Mouse (Mus musculus) spleen, adult 2 months (tissue): Measurements from ENCODE around the gene Thsd7a. TPM values are rescaled to one million over a fixed set of nuclear protein-coding genes. Genes with fewer than 3 reads are reported as not detected.

Experiments
- DNase-seq, 2 experiments: peaks; one replicate each; pipeline versions ENCODE4 v3.0.0 to v3.0.0-alpha.2; 2012 to 2021; ENCODE audit warnings: low spot score in 2 of 2, low read depth in 1 of 2
- H3K27ac ChIP-seq: fragments of 200-500 bp; 2 replicates; pipeline ENCODE4 v1.5.1; 2012; ENCODE audit warnings: low read length, inconsistent platforms; ENCODE audit not compliant: insufficient read depth
- H3K27me3 ChIP-seq: fragments of 200-500 bp; 2 replicates; pipeline ENCODE4 v1.6.1; 2012; ENCODE audit warnings: mild to moderate bottlenecking, moderate library complexity, low read length, inconsistent platforms; ENCODE audit not compliant: control insufficient read depth, insufficient read depth
- H3K36me3 ChIP-seq: fragments of 200-500 bp; 2 replicates; pipeline ENCODE4 v1.6.1; 2012; ENCODE audit warnings: mild to moderate bottlenecking, low read length, inconsistent platforms; ENCODE audit not compliant: control insufficient read depth, insufficient read depth
- H3K4me1 ChIP-seq: fragments of 200-500 bp; 2 replicates; pipeline ENCODE4 v1.6.1; 2011; ENCODE audit warnings: inconsistent platforms; ENCODE audit not compliant: control insufficient read depth, insufficient read depth, insufficient read length
- H3K4me3 ChIP-seq: fragments of 200-500 bp; 2 replicates; pipeline ENCODE4 v1.5.1; 2011; ENCODE audit warnings: mild to moderate bottlenecking, inconsistent platforms; ENCODE audit not compliant: insufficient read depth, insufficient read length; ENCODE audit errors: extremely low read depth
- CTCF ChIP-seq: fragments of 200-500 bp; IDR thresholded peaks from 2 replicates; pipeline ENCODE4 v1.5.1; 2011; ENCODE audit warnings: mild to moderate bottlenecking, inconsistent platforms; ENCODE audit not compliant: insufficient read depth, insufficient read length, insufficient replicate concordance; ENCODE audit errors: extremely low read depth
- POLR2A ChIP-seq: fragments of 200-500 bp; IDR thresholded peaks from 2 replicates; pipeline ENCODE4 v1.6.1; 2011; ENCODE audit warnings: low read depth, low read length, inconsistent platforms
- WGBS: fragments of 180-500 bp; shearing (Covaris S2); methylation state at CpG from one replicate; pipeline ENCODE4 v1.1.7; 2018; 5-methylcytosine and 5-hydroxymethylcytosine counted together
- polyA plus RNA-seq: library from polyadenylated mRNA; depleted of rRNA; stranded (reverse); fragments of >200 nt; gene quantifications from 2 replicates; pipeline ENCODE4 v1.2.3, GENCODE M21; 2012

Thsd7a gene
- polyA plus RNA-seq, 1 experiment, result 0.79 TPM

- TF ChIP-seq POLR2A (no peak), CTCF (no peak)
- no peak for DNase-seq
- no peaks in the 10 kb centered on the region for H3K4me1 ChIP-seq
- H3K27ac ChIP-seq, result no peak overlapping the region
- no peaks in the 10 kb centered on the region for H3K27me3 ChIP-seq
- H3K4me3 ChIP-seq, result no peak overlapping the region
- H3K36me3 ChIP-seq, result no peaks in the 10 kb centered on the region
- 12% methylated on average over 2 of the region's 2 CpGs for WGBS
Measured at GRCm38 (mm10) chr6:12358737-12359136, 390.5 kb downstream of the Thsd7a start.

GRCm38 (mm10) chr6:12353573-12353972, 395.6 kb downstream of the Thsd7a start:
- DNase-seq, result no peak
- 47% methylated on average over 2 of the region's 2 CpGs for WGBS
- H3K36me3 ChIP-seq, result no peaks in the 10 kb centered on the region

GRCm38 (mm10) chr6:12352165-12352719, 397.0 kb downstream of the Thsd7a start:
- Histone ChIP-seq H3K27me3 (no peaks in the 10 kb centered on the region), H3K36me3 (no peaks in the 10 kb centered on the region), H3K27ac (no peak overlapping the region), H3K4me3 (no peak overlapping the region), H3K4me1 (no peaks in the 10 kb centered on the region)
- TF ChIP-seq CTCF (no peak), POLR2A (no peak)
- 86% methylated on average over 9 of the region's 9 CpGs for whole genome bisulfite sequencing
- no peak for DNase-seq

More at GRCm38 (mm10) chr6:12353573-12353972, 395.6 kb downstream of the Thsd7a start:
- Histone ChIP-seq H3K4me1 (no peaks in the 10 kb centered on the region), H3K4me3 (no peak overlapping the region), H3K27ac (no peak overlapping the region), H3K27me3 (no peaks in the 10 kb centered on the region)
- TF ChIP-seq CTCF (no peak), POLR2A (no peak)

GRCm38 (mm10) chr6:12350753-12351152, 398.5 kb downstream of the Thsd7a start:
- H3K4me1 ChIP-seq, result no peaks in the 10 kb centered on the region
- H3K27ac ChIP-seq, result no peak overlapping the region
- TF ChIP-seq CTCF (no peak), POLR2A (no peak)
- no peaks in the 10 kb centered on the region for H3K36me3 ChIP-seq
- no peak for DNase-seq
- no peak overlapping the region for H3K4me3 ChIP-seq
- WGBS, result 39% methylated on average over 5 of the region's 5 CpGs
- no peaks in the 10 kb centered on the region for H3K27me3 ChIP-seq

GRCm38 (mm10) chr6:12349105-12349759, 400.0 kb downstream of the Thsd7a start:
- H3K4me3 ChIP-seq, result no peak overlapping the region
- no peaks in the 10 kb centered on the region for H3K36me3 ChIP-seq
- no peaks in the 10 kb centered on the region for H3K4me1 ChIP-seq
- H3K27ac ChIP-seq, result no peak overlapping the region
- no peak for DNase-seq
- TF ChIP-seq CTCF (no peak), POLR2A (no peak)
- H3K27me3 ChIP-seq, result no peaks in the 10 kb centered on the region
- 78% methylated on average over 3 of the region's 3 CpGs for WGBS

- DNase-seq, result no peak
- H3K27ac ChIP-seq, result no peak overlapping the region
- TF ChIP-seq POLR2A (no peak), CTCF (no peak)
Measured at GRCm38 (mm10) chr6:12348667-12349066, 400.5 kb downstream of the Thsd7a start.

GRCm38 (mm10) chr6:12336590-12337584, 412.3 kb downstream of the Thsd7a start:
- 87% methylated on average over 14 of the region's 14 CpGs for WGBS

More at GRCm38 (mm10) chr6:12348667-12349066, 400.5 kb downstream of the Thsd7a start:
- H3K4me3 ChIP-seq, result no peak overlapping the region
- H3K27me3 ChIP-seq, result no peaks in the 10 kb centered on the region
- H3K36me3 ChIP-seq, result no peaks in the 10 kb centered on the region
- H3K4me1 ChIP-seq, result no peaks in the 10 kb centered on the region

More at GRCm38 (mm10) chr6:12336590-12337584, 412.3 kb downstream of the Thsd7a start:
- Histone ChIP-seq H3K4me1 (no peaks in the 10 kb centered on the region), H3K27me3 (no peaks in the 10 kb centered on the region), H3K36me3 (no peaks in the 10 kb centered on the region), H3K4me3 (no peak overlapping the region), H3K27ac (no peak overlapping the region)
- TF ChIP-seq POLR2A (no peak), CTCF (no peak)
- no peak for DNase-seq
